Mouse (Mus musculus) embryonic stem cell, embryonic (primary cell): ENCODE results near the gene Pola2.

ENCODE experiments used
- CTCF ChIA-PET, 4 experiments: fragments of 300-600 bp in 2 of 4; fragments of 350-600 bp in 2 of 4; sonication (Branson Sonifier 250); formaldehyde crosslinking; loops; one replicate each; lab custom pipeline; 2022; ENCODE audit warnings: inconsistent platforms in 2 of 4; lab: Charles Lee
- POLR2A ChIA-PET, 4 experiments: fragments of 300-600 bp in 2 of 4; fragments of 350-600 bp in 2 of 4; sonication (Branson Sonifier 250); formaldehyde crosslinking; loops; one replicate each; lab custom pipeline; 2022; ENCODE audit warnings: antibody characterized with exemption in 4 of 4, inconsistent platforms in 1 of 4; lab: Charles Lee

The Pola2 gene

DNA sequence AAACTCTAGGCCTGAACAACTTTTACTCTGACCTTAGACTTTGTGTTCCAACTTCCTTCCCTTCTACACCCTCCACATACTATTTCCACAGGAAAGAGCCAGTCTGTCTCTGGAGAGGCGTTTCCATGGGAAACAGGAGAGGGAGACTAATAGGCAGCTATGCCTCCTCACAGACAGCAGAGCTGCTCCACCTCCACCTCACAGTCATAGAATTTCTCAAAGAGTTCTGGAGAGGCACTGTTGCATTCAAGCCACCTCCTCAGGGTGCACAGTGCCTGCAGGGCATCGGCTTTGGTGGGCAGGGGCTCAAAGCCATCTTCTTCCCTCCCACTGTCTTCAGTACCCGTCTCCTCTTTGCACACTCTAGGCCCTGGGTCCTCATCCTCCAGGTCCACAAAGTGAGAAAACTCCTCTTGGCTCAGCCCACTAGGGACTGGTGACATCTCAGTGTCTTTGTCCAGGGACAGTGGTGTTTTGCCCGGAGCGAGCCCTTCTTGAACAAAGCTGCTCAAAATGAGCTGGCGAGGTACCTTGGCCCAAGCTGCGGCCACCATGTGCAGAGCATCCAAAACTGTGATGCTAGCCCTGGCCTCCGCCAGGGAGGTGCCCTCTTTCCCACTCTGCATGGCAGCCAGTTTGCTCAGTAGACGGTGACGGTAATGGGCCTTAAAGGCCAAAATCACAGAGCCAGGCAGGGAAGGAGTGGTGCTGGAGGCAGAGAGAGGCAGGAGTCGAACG lies 72.3 kb downstream of the Pola2 start:
- CTCF ChIA-PET = interaction anchor here in 3 of 4 experiments (0.6 to 1.1 kb wide), 4 partner anchors 16 to 161 kb away, joined by 3 to 5 read pairs (median 3); partner anchors contain the start of gene Frmd8 (in 1 of the 3)
- POLR2A ChIA-PET = interaction anchor here in 3 of 4 experiments (0.5 to 5.8 kb wide), 12 partner anchors 16 to 194 kb away, joined by 3 to 49 read pairs (median 6); partner anchors contain the start of genes Dpf2 (in 1 of the 3), Frmd8 (in 1 of the 3), Pola2 (in 1 of the 3) and Slc25a45 (in 1 of the 3)
